Mouse (Mus musculus): ENCODE results near the gene Fnbp1l. TPM values are rescaled to one million over a fixed set of nuclear protein-coding genes. Genes with fewer than 3 reads are reported as not detected.
A peak's percentile ranks its signal among the peaks of the same experiment; 100 is the strongest.

Fnbp1l gene
- polyA plus RNA-seq, 1 experiment from 2014 or later, result 42.8 TPM

DNA sequence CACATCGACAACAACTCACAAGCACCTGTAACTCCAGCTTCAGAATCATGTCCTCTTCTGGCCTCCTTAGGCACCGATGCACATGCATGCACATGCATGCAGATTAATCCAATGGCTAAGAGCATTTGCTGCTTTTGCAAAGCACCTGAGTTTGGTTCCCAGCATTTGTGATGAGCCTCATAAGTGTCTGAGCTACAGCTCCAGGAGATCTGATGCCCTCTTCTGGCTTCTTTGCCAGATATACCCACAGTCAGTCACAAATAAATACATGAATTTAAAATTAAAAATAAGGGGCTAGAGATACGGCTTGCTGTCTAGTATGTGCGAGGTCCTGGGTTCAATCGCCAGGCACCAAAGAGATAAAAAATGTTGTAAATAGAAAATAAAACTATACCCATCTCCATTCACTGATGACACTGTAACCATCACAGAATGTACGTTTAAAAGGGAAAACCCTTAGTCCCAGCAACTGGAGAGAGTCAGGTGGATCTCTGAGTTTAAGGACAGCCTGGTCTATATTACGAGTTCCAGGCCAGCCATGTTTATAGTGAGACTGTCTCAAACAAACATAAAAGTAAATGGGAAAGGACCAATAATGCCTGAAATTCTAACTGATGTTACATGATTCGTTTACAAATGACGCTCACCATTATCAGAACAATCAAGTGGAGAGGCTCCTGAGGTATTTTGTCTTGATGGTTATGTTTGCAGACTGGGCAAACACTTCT, 1.7 kb downstream of the Fnbp1l start:
- Histone ChIP-seq H3K27me3 (ENCODE audit: control insufficient read depth, insufficient read depth, low read length) (no peaks in the 10 kb centered on the region), H3K4me2 (ENCODE audit: low read depth, low read length) (peak overlapping the region; percentile 90), H3K36me3 (ENCODE audit: control insufficient read depth, insufficient read depth, low read length) (no peaks in the 10 kb centered on the region), H3K9me3 (replicated peaks; ENCODE audit: control insufficient read depth, low read length) (no peaks in the 10 kb centered on the region), H3K4me3 (replicated peaks; ENCODE audit: low read length) (peak overlapping the region; percentile 95), H3K27ac (ENCODE audit: low read length) (peak overlapping the region; percentile 98; the same call in 1 of the 2 replicates), H3K4me1 (ENCODE audit: control insufficient read depth, insufficient read depth, low read length) (peaks cover 35% of the 10 kb centered on the region), H3K9ac (ENCODE audit: low read length) (peak overlapping the region; percentile 98)
- ATAC-seq (ENCODE audit: insufficient read depth, low FRiP score), result no peak
- WGBS, result 38% methylated on average over 9 of the region's 9 CpGs

DNA sequence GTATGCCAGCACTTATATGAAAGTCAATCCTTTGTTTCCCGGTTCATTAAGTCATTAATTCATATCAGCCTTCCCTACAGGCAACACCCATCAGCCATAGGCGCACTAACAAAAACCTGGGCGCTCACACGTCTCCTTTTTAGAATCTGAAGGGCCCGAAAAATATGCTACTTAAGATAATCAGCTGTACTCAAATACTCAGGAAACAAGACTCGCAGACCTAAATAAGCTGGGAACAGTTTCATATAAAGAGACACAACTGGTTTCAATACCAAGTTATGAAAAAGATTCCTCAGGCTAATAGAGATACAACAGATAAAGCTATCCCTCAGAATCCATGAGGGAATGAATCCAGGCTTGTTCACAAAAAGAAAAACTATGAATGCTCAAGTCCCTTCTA, 7.0 kb downstream of the Fnbp1l start:
- H3K9ac ChIP-seq (ENCODE audit: low read length), result no peak overlapping the region
- no peak overlapping the region for H3K27ac ChIP-seq (ENCODE audit: low read length)
- H3K27me3 ChIP-seq (ENCODE audit: control insufficient read depth, insufficient read depth, low read length), result no peaks in the 10 kb centered on the region
- ATAC-seq (ENCODE audit: insufficient read depth, low FRiP score), result no peak
- H3K9me3 ChIP-seq (replicated peaks; ENCODE audit: control insufficient read depth, low read length), result no peaks in the 10 kb centered on the region
- H3K4me1 ChIP-seq (ENCODE audit: control insufficient read depth, insufficient read depth, low read length), result peaks cover 18% of the 10 kb centered on the region
- H3K4me2 ChIP-seq (ENCODE audit: low read depth, low read length), result no peak overlapping the region
- no peak overlapping the region for H3K4me3 ChIP-seq (replicated peaks; ENCODE audit: low read length)
- WGBS, result 55% methylated on average over 6 of the region's 6 CpGs
- H3K36me3 ChIP-seq (ENCODE audit: control insufficient read depth, insufficient read depth, low read length), result no peaks in the 10 kb centered on the region

DNA sequence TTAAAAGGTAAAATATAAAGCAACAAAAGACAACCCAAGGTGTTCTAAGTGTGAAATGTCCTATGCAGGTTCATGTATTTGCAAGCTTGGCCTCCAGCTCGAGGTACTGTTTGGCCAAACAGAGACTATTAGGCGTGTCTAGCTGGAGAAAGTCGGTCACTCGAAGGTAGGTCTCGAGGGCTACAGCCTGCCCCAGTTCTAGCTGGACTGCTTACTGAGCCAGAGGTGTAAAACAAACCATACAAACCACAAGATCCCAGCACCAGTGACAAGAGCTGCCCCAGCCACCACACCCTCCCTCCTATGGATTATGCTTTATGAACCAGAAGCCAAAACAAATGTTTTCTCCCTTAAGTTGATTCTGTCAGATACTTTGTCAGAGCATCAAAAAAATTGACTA, 7.8 kb downstream of the Fnbp1l start:
- 0 out of 2 replicates have a peak overlapping the region, but pooled peaks have one; percentile 41 for H3K27ac ChIP-seq (ENCODE audit: low read length)

DNA sequence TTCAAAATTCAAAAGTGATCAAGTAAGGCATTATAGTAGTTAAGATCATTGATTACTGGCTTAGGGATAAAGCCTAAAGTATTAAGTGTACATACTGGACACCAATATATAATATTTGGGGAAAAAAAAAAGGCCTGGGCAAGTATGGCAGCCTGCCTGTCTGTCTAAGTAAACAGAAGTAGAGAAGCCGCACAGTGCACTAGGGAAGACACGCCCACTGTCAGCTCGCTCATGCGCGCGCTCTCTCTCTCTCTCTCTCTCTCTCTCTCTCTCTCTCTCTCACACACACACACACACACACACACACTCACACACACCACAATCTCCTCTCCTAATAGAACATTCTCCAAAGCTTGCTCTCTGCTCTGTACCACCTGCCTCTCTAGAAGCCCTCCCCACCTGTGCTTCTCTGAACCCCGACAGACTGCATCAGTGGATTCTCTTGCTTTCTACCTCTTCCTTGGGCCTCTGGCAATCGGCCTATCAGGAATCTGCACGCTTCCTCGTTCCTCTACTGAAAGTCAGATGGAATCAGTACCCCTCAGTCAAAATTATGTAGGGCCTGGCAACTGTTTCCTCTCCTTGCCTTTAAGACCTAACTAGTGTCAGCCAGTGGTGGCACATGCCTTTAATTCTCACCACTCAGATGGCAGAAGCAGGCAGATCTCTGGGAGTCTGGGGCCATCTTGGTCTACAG, 13.3 kb downstream of the Fnbp1l start:
- no peak for ATAC-seq (ENCODE audit: insufficient read depth, low FRiP score)
- Histone ChIP-seq H3K36me3 (ENCODE audit: control insufficient read depth, insufficient read depth, low read length) (no peaks in the 10 kb centered on the region), H3K4me3 (replicated peaks; ENCODE audit: low read length) (no peak overlapping the region), H3K9me3 (replicated peaks; ENCODE audit: control insufficient read depth, low read length) (no peaks in the 10 kb centered on the region), H3K27ac (ENCODE audit: low read length) (no peak overlapping the region), H3K9ac (ENCODE audit: low read length) (no peak overlapping the region), H3K27me3 (ENCODE audit: control insufficient read depth, insufficient read depth, low read length) (no peaks in the 10 kb centered on the region), H3K4me1 (ENCODE audit: control insufficient read depth, insufficient read depth, low read length) (no peaks in the 10 kb centered on the region; the same call in 1 of the 2 replicates), H3K4me2 (ENCODE audit: low read depth, low read length) (no peak overlapping the region)
- 72% methylated on average over 10 of the region's 10 CpGs for WGBS

More for the DNA sequence above, 7.8 kb downstream of the Fnbp1l start:
- ATAC-seq (ENCODE audit: insufficient read depth, low FRiP score), result no peak
- WGBS, result 63% methylated on average over 5 of the region's 5 CpGs
- Histone ChIP-seq H3K4me3 (replicated peaks; ENCODE audit: low read length) (no peak overlapping the region), H3K9me3 (replicated peaks; ENCODE audit: control insufficient read depth, low read length) (no peaks in the 10 kb centered on the region), H3K9ac (ENCODE audit: low read length) (no peak overlapping the region), H3K36me3 (ENCODE audit: control insufficient read depth, insufficient read depth, low read length) (no peaks in the 10 kb centered on the region), H3K4me2 (ENCODE audit: low read depth, low read length) (no peak overlapping the region), H3K27me3 (ENCODE audit: control insufficient read depth, insufficient read depth, low read length) (no peaks in the 10 kb centered on the region), H3K4me1 (ENCODE audit: control insufficient read depth, insufficient read depth, low read length) (peaks cover 12% of the 10 kb centered on the region)

DNA sequence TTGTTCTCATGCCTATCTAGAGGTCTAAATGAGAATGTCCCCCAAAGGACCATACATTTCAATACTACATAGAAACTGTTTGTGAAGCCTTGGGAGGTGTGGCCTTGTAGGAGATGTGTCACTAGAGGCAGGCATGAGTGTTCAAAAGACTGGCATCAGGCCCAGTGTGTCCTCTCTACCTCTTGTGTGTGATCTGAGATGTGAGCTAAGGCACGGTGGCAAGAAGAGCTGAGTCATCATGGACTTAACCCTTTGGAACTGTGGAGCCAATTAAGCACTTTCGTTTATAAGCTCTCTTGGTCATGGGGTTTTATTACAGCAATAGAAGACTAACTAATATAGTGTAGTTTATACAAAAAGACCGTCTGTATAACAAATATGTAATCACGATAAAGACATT, 16.3 kb downstream of the Fnbp1l start:
- Histone ChIP-seq H3K27ac (ENCODE audit: low read length) (no peak overlapping the region), H3K27me3 (ENCODE audit: control insufficient read depth, insufficient read depth, low read length) (no peaks in the 10 kb centered on the region), H3K9ac (ENCODE audit: low read length) (no peak overlapping the region), H3K4me3 (replicated peaks; ENCODE audit: low read length) (no peak overlapping the region), H3K36me3 (ENCODE audit: control insufficient read depth, insufficient read depth, low read length) (no peaks in the 10 kb centered on the region), H3K4me1 (ENCODE audit: control insufficient read depth, insufficient read depth, low read length) (no peaks in the 10 kb centered on the region), H3K9me3 (replicated peaks; ENCODE audit: control insufficient read depth, low read length) (no peaks in the 10 kb centered on the region), H3K4me2 (ENCODE audit: low read depth, low read length) (no peak overlapping the region)
- 62% methylated on average over 4 of the region's 4 CpGs for WGBS
- no peak for ATAC-seq (ENCODE audit: insufficient read depth, low FRiP score)

DNA sequence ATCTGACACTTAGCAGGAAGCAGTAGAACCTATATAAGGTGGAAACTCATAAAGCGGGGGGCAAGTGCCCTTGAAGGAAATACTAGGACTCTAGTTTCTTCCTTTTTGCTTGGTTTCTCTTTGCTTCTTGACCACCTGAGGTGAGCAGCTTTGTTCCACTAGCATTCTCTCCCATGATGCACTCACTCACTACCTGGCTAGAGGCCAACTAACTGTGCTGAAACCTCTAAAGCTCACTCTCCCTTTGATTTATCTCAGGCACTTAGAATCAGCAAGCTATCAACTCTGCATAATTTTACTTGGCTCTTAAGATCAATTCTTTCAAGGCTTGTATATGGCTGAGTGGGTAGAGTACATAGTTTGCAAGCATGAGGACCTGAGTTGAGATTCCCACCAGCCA, 17.1 kb downstream of the Fnbp1l start:
- H3K9ac ChIP-seq (ENCODE audit: low read length), result no peak overlapping the region
- H3K27me3 ChIP-seq (ENCODE audit: control insufficient read depth, insufficient read depth, low read length), result no peaks in the 10 kb centered on the region
- H3K27ac ChIP-seq (ENCODE audit: low read length), result no peak overlapping the region
- H3K4me1 ChIP-seq (ENCODE audit: control insufficient read depth, insufficient read depth, low read length), result no peaks in the 10 kb centered on the region
- WGBS, result 92% methylated on average over 1 of the region's 1 CpGs
- no peak for ATAC-seq (ENCODE audit: insufficient read depth, low FRiP score)
- H3K9me3 ChIP-seq (replicated peaks; ENCODE audit: control insufficient read depth, low read length), result no peaks in the 10 kb centered on the region
- H3K4me3 ChIP-seq (replicated peaks; ENCODE audit: low read length), result no peak overlapping the region
- no peaks in the 10 kb centered on the region for H3K36me3 ChIP-seq (ENCODE audit: control insufficient read depth, insufficient read depth, low read length)
- no peak overlapping the region for H3K4me2 ChIP-seq (ENCODE audit: low read depth, low read length)

DNA sequence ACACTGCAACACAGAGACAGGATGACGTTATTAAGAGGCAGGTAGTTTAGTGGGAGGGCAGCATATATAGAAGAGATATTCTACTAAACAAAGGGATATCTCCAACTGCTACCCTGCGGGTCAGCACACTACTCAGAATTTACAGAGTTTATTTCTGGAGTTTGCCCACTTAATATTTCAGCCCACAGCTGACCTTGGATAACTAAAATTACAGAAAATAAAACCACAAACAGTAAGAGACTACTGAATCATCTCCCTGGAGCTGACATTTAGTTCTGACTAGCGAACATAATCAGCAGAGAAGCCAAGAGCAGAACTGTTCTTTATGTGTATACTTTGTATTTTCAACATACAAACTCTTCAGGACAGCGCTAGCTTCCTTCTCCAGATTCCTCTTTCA, 20.2 kb downstream of the Fnbp1l start:
- Histone ChIP-seq H3K9me3 (replicated peaks; ENCODE audit: control insufficient read depth, low read length) (no peaks in the 10 kb centered on the region), H3K36me3 (ENCODE audit: control insufficient read depth, insufficient read depth, low read length) (no peaks in the 10 kb centered on the region), H3K9ac (ENCODE audit: low read length) (no peak overlapping the region), H3K4me2 (ENCODE audit: low read depth, low read length) (no peak overlapping the region), H3K4me3 (replicated peaks; ENCODE audit: low read length) (no peak overlapping the region), H3K4me1 (ENCODE audit: control insufficient read depth, insufficient read depth, low read length) (no peaks in the 10 kb centered on the region), H3K27ac (ENCODE audit: low read length) (no peak overlapping the region; the same call in 1 of the 2 replicates), H3K27me3 (ENCODE audit: control insufficient read depth, insufficient read depth, low read length) (no peaks in the 10 kb centered on the region)
- WGBS, result 71% methylated on average over 4 of the region's 4 CpGs
- ATAC-seq (ENCODE audit: insufficient read depth, low FRiP score), result no peak

DNA sequence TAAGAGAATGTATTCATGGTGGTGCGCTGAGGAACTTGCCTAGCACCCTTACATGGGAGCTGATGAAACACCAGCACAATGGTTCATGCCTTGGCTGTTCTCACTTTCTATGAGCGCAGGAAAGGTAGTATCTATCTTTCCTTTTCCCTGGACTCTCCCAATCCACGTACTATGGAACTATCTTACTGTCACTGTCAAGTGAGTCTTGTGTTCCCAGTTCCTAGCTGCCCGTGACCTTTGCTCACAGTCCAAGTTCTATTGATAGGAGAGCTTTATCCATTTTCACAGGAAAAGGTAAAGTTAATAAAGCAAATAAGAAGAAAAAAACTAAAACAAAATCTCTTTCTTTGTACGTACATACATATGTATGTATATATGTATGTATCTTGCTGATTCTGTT, 28.7 kb downstream of the Fnbp1l start:
- Histone ChIP-seq H3K4me1 (ENCODE audit: control insufficient read depth, insufficient read depth, low read length) (peaks cover 11% of the 10 kb centered on the region), H3K27ac (ENCODE audit: low read length) (peak overlapping the region; percentile 38; the same call in 1 of the 2 replicates), H3K9me3 (replicated peaks; ENCODE audit: control insufficient read depth, low read length) (no peaks in the 10 kb centered on the region), H3K27me3 (ENCODE audit: control insufficient read depth, insufficient read depth, low read length) (no peaks in the 10 kb centered on the region), H3K4me2 (ENCODE audit: low read depth, low read length) (no peak overlapping the region), H3K4me3 (replicated peaks; ENCODE audit: low read length) (no peak overlapping the region), H3K9ac (ENCODE audit: low read length) (no peak overlapping the region), H3K36me3 (ENCODE audit: control insufficient read depth, insufficient read depth, low read length) (no peaks in the 10 kb centered on the region)
- ATAC-seq (ENCODE audit: insufficient read depth, low FRiP score), result no peak
- WGBS, result 76% methylated on average over 5 of the region's 5 CpGs

DNA sequence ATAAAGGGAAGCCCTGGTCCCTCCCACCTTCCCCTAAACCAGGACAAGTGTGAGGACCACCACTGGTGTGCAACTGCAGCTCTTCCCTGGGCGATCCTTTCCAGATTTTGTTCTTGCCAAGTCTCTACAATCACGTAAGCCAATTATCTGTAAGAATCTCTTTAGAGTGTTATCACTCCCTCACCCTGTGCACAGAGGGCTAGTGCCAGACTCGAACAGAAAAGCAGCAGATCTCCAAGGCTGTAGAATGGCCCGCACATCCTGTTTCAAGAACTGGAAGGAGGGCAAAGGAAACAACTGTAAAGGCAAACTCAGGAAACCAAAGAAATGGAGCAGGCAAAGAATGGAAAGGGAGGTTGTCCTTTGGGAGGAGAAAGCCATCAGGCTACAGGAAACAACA, 29.2 kb downstream of the Fnbp1l start:
- Histone ChIP-seq H3K9me3 (replicated peaks; ENCODE audit: control insufficient read depth, low read length) (no peaks in the 10 kb centered on the region), H3K4me3 (replicated peaks; ENCODE audit: low read length) (no peak overlapping the region), H3K27ac (ENCODE audit: low read length) (no peak overlapping the region; the same call in 1 of the 2 replicates), H3K36me3 (ENCODE audit: control insufficient read depth, insufficient read depth, low read length) (no peaks in the 10 kb centered on the region), H3K4me2 (ENCODE audit: low read depth, low read length) (no peak overlapping the region), H3K9ac (ENCODE audit: low read length) (no peak overlapping the region), H3K27me3 (ENCODE audit: control insufficient read depth, insufficient read depth, low read length) (no peaks in the 10 kb centered on the region), H3K4me1 (ENCODE audit: control insufficient read depth, insufficient read depth, low read length) (peaks cover 11% of the 10 kb centered on the region)
- no peak for ATAC-seq (ENCODE audit: insufficient read depth, low FRiP score)
- WGBS, result 53% methylated on average over 4 of the region's 4 CpGs
